Mouse (Mus musculus): ENCODE results near the gene Aak1. TPM values are rescaled to one million over a fixed set of nuclear protein-coding genes. Genes with fewer than 3 reads are reported as not detected.

Aak1 gene
- total RNA-seq, 2 experiments from 2014 or later: 71.1 to 75.1 TPM

DNA sequence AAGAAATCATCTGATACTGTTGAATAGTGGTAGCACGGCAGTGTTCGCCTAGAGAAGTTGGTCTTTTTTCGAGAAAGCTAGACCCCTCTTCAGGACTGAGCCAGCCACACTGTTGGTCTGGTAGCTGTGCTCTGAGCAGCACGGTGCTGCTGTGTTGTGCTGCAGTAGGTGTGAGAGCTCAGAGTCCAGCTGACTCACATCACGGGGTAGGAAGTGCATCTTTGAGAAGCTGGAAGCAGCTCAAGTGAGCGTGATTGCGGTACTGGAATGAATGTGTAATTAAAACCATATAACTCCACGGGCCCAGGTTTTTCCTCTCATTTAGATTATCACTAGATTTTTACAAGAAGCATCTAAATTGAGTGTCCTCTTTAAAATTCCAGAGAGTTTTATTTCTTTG is 97.8 kb downstream of the Aak1 start:
- intact Hi-C loops (cut with DNase I): no loop called here
- no peak for DNase-seq

DNA sequence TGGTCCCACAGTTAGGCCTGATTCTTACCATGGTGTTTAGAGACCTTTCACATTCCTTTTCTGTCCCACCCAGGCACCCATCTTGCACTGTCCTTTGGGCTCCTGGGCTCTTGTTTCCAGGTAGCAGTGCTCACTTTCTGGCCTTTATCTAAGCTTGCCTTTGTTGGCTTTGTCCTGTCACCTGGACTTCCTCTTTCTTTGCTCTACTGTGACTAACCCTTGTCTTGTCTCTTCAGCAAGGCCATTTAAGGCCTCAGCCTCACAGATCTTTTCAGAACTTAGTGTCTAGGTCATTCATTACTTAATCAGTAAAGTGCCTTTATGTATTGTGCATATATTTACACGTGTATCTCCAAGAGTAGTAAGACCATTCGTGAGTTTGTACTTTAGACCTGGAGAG is 99.4 kb downstream of the Aak1 start:
- intact Hi-C loops (cut with DNase I): no loop called here
- DNase-seq: no peak

GRCm38 (mm10) chr6:86950141-86950540 is 100.8 kb downstream of the Aak1 start:
- DNase-seq: no peak
- intact Hi-C loops (cut with DNase I): no loop called here

- intact Hi-C loops (cut with DNase I): no loop called here
- no peak for DNase-seq
Observed at GRCm38 (mm10) chr6:86950733-86951255, 101.5 kb downstream of the Aak1 start.

DNA sequence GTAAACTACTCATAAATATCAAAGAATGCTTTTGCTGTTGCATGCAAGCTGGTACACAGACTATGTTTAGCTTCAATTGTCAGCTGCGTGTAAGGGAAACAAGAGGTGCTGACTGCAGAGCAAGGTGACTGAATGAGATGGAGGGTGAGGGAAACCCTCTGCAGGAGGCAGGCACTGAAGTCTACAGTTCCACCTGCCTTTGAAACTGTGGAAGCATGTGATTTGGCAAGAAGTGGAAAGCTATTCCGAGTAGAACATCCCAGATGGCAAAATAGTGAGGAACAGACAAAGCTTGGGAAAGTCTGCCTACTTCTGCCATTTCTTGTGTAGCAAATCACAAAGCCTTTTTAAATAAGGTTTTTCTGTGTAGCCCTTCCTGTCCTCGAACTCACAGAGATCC is 106.4 kb downstream of the Aak1 start:
- DNase-seq: no peak

GRCm38 (mm10) chr6:86956206-86956605 is 106.9 kb downstream of the Aak1 start:
- intact Hi-C loops (cut with DNase I): no loop called here
- no peak for DNase-seq

More for the DNA sequence above, 106.4 kb downstream of the Aak1 start:
- intact Hi-C loops (cut with DNase I): no loop called here

DNA sequence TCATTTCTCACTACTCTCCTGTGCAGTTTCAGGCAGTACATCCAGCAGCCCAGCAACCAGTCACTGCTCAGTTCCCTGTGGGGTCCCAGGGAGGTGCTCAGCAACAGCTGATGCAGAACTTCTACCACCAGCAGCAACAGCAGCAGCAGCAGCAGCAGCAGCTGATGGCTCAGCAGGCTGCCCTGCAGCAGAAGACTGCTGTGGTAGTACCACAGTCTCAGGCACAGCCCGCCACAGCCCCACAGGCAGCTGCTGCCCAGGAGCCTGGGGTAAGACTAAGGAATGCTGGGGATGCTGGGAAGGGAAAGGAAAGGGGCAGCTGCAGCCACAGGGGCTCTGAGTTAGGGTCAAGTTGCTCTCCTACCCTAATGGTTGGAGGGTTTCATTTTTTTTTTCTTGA is 109.7 kb downstream of the Aak1 start:
- intact Hi-C loops (cut with DNase I): no loop called here
- DNase-seq: no peak

- DNase-seq: no peak
- intact Hi-C loops (cut with DNase I): no loop called here
Observed at GRCm38 (mm10) chr6:86963987-86964685, 114.8 kb downstream of the Aak1 start.

DNA sequence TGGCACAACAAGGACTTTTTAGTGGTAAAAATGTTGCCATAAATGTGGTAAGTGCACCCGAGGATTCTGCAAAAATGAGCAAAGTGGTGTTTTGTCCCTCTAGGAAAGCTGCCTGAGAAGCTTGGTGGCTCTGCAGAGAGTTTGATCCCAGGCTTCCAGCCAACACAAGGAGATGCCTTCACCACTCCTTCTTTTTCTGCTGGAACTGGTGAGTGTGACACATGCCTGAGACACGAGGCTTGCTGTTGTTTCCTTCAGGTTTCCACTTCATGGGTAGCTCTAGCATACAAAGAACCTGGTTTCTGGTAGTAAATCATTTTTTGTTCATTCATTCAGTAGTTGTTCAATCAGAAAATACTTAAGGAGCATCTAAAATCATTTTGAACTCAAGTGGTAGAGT is 117.8 kb downstream of the Aak1 start:
- intact Hi-C loops (cut with DNase I): no loop called here

DNA sequence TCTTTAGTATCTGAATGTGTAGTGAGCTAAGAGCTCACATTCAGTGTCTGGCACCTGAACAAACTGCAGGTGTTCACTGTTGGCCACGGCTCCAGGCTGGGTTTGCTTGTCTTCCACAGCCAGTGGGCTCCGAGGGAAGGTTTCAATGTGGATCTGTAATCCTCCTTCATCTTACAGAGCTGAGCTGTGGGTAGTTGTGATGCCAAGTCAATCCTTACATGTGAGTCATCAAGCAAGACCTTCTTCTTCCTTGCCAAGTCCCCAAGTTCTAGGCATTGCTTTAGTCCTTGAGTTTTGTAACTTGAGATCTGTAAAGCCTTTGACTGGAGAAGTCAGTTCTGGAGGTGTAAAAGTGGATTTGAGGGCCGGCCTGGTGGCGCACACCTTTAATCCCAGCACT is 124.6 kb downstream of the Aak1 start:
- intact Hi-C loops (cut with DNase I): no loop called here
- no peak for DNase-seq

More for the DNA sequence above, 117.8 kb downstream of the Aak1 start:
- DNase-seq: no peak

DNA sequence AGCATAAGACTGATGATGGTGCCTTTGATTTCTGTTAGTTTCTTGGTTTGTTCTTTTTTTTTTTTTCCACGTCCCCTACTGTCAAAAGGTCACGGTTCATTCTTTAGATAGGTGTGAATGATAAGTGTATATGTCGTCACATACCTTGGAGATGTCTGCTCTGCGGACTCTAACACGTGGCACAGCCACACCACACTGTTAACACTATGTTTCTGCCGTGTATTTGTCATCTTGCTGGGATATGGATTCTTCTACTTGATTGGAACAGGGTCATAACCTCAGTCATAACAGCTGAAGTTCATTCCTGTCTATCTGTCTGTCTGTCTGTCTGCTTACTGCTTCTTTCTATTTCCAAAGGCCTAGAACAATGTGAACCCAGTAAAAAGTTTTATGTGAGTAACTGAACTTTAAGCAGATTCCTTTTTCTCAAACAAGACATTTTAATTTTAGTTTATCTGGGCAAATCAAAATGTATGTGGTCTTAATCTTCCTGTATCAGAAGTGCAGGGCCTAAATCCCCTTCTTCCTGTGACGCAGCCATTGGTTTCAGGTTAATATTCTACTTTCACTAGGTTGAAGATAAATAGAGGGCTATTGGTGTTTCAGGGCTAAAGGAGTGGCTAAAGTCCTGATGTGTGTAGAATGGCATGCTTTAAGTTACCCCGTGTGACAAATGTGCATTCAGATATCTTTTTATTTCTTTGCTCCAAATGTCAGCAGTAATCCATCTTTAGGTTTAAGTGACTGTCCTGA is 129.0 kb downstream of the Aak1 start:
- intact Hi-C loops (cut with DNase I): no loop called here
- DNase-seq: no peak

DNA sequence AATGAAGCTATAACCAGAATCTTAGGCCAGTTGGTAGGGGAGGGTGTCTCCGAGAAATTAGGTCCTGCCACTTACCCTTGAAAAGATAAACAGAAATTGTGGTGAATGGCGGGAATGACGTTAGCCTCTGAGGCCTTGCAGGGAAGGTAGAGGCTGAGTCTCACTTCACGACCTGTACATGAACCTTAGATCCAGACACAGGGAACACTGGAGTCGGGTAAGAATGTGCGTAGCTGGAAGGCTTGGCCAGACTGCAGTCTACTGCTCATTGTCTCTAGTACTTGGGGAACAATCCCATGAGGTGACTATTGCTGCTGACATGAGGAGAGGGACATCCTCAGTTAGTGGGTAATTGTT is 129.6 kb downstream of the Aak1 start:
- intact Hi-C loops (cut with DNase I): no loop called here
- DNase-seq: no peak

- intact Hi-C loops (cut with DNase I): no loop called here
- DNase-seq: no peak
Observed at GRCm38 (mm10) chr6:86981206-86981605, 131.9 kb downstream of the Aak1 start.

DNA sequence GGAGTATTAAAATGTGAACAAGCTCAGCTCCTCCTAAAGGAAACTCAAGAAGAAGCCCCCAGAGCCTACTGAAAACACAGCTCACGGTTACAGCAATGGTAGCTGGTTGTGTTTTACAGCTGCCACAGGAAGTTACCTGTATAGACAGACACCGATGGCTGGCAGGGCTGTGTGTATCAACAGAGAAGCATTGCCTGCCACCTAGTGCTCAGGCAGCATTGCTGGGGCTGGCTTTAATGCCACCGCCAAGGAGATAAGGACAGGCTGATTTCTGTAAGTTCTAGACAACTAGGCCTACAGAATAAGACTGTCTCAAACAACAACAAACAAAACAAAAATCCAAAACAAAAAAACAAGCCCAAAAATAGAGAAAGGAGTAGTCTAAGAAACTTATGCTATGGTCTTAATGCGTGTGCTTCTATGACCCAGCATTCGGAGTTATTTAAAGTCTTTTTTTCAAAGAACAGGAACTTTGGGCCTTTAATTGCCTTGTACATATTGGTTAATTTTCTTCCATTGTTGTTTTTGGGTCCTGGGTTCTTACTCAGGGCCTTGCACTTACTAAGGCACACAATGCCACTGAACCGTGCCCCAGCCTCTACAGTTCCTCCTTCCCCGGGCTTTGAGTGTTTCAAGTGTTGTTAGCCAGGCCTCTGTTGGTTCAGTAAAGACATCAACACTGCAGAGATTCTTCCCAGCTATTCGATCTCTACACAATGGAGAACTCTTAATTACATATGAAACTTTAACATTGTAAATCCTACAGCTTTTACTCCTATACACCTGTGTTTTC is 136.2 kb downstream of the Aak1 start:
- intact Hi-C loops (cut with DNase I): no loop called here

GRCm38 (mm10) chr6:86989576-86989975 is 140.3 kb downstream of the Aak1 start:
- DNase-seq: peak; percentile 18 to 34
- intact Hi-C loops (cut with DNase I): no loop called here

More for the DNA sequence above, 136.2 kb downstream of the Aak1 start:
- no peak for DNase-seq

- intact Hi-C loops (cut with DNase I): no loop called here
- DNase-seq: no peak
Observed at GRCm38 (mm10) chr6:86991041-86991440, 141.7 kb downstream of the Aak1 start.

GRCm38 (mm10) chr6:86992349-86992748 is 143.0 kb downstream of the Aak1 start:
- intact Hi-C loops (cut with DNase I): no loop called here
- no peak for DNase-seq

DNA sequence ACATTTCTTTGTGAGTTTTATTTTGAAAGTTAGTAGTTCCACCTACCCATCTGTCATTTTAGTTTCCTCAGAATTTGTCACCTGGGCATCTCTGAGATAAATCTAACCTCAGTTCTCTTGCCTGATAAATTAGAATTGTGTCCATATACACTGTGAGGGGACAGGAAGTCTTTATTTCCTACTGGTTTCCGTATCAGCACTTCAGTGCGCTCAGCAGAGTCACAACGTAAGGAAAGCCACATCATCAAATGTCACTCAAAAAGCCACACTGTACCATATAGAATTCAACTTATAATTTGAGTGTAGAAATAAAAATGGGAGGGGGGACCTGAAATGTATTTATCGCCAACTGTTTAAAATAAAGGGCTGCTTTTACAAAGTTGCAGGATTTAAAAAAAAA is 144.9 kb downstream of the Aak1 start:
- intact Hi-C loops (cut with DNase I): no loop called here

DNA sequence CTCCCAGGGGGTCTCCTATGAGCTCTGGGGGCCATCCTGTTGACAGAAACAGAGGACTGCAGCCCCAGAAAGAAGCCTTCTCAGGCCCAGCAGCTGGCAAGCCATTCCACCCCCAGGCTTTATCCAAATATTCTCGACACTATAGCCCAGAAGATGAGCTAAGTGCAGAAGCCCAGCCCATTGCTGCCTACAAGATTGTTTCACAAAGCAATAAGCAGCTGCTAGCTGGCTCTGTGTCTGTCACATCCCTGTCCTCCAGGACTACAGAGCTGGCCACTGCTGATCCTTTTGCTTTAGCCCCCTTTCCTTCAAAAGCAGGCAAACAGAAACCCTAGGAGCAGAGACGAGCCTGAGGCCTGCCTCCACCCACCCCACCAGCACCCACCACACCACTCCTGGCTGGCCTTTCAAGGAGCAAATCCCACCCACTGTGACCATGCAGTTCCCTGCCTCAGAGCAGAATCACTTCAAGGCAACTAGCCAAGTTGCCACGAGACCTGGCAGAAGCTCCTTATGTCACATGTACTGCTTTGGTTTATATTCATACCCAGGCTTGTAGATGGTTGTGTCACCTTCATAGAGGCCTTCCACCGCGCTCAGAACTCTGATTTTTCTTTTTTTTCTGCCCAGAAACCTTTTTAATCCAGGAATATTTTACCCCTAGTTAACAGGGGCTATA is 147.5 kb downstream of the Aak1 start:
- intact Hi-C loops (cut with DNase I): no loop called here
- DNase-seq: peak; percentile 34 to 38

More for the DNA sequence above, 144.9 kb downstream of the Aak1 start:
- no peak for DNase-seq

GRCm38 (mm10) chr6:86997360-86997759 is 148.0 kb downstream of the Aak1 start:
- DNase-seq: no peak
- intact Hi-C loops (cut with DNase I): no loop called here

GRCm38 (mm10) chr6:87001995-87002394 is 152.7 kb downstream of the Aak1 start:
- no peak for DNase-seq
- intact Hi-C loops (cut with DNase I): loop anchor here (5.0 kb wide), 1 partner anchor 185 kb away; no protein-coding TSS in a partner anchor
